8 mouse cellular contexts compared by ENCODE assay signal in genomic region chr13:13968629-13969111, GRCm38 (mm10). TPM values are rescaled to one million over a fixed set of nuclear protein-coding genes. Genes with fewer than 3 reads are reported as not detected.
A peak's percentile ranks its signal among the peaks of the same experiment; 100 is the strongest.
DNase-seq lines count a peak whose midpoint lies in the region; ATAC-seq and TF ChIP-seq lines count a peak whose summit lies in the region.

No protein-coding gene starts in this region.

- TF ChIP-seq CTCF in CH12.LX (conservative IDR thresholded peaks at IDR 0.05 in 1 of 2, IDR thresholded peaks at IDR 0.05 in 1 of 2; ENCODE audit: low read depth in 2 of 2, low read length in 2 of 2) = no peak

- peak; percentile 93 for ATAC-seq in erythroid progenitor cell, adult 5-6 weeks (replicated peaks; ENCODE audit: low FRiP score, poor library complexity, severe bottlenecking)
- ATAC-seq in kidney, embryonic 16.5 days (ENCODE audit: low FRiP score, low TSS enrichment) = no peak

- H3K36me3 ChIP-seq in CH12.LX (replicated peaks in 1 of 2; ENCODE audit: control insufficient read depth in 1 of 2, insufficient read depth in 1 of 2, low read length in 1 of 2) = peaks cover 14 to 43% of the 10 kb centered on the region in 2 experiments
- 0 out of 2 replicates have a peak, but pooled peaks cover 3% of the 10 kb centered on the region for H3K36me3 ChIP-seq in kidney, embryonic 16.5 days (ENCODE audit: insufficient read depth, low read length)

- H3K4me3 ChIP-seq in CH12.LX (replicated peaks in 1 of 3; ENCODE audit: low read depth in 2 of 3, low read length in 2 of 3, poor library complexity in 1 of 3) = no peak overlapping the region
- no peak overlapping the region for H3K4me3 ChIP-seq in kidney, embryonic 16.5 days (ENCODE audit: low read length)

- dilution Hi-C loops in CH12.LX (cut with MboI; ENCODE audit: extremely low pct_ligation_motif_present, extremely low pct_unique_long_range_greater_than_20kb, low sequenced_read_pairs) = no loop called here

- WGBS in kidney, embryonic 16.5 days = 86% methylated on average over 4 of the region's 4 CpGs

- peak overlapping the region; percentile 36 for H3K9ac ChIP-seq in CH12.LX (ENCODE audit: insufficient read depth, low read depth)
- no peak overlapping the region for H3K9ac ChIP-seq in kidney, embryonic 16.5 days (replicated peaks; ENCODE audit: low read length)

- 0 out of 2 replicates have a peak, but pooled peaks cover 9% of the 10 kb centered on the region for H3K79me2 ChIP-seq in CH12.LX (replicated peaks; ENCODE audit: control insufficient read depth, extremely low read depth, insufficient read depth, poor library complexity, severe bottlenecking)

- H3K27me3 ChIP-seq in CH12.LX (replicated peaks) = no peaks in the 10 kb centered on the region
- H3K27me3 ChIP-seq in kidney, embryonic 16.5 days (ENCODE audit: insufficient read depth, low read length) = no peaks in the 10 kb centered on the region

- H3K27ac ChIP-seq in CH12.LX (ENCODE audit: insufficient read depth, low read depth) = peak overlapping the region; percentile 75
- no peak overlapping the region for H3K27ac ChIP-seq in kidney, embryonic 16.5 days (ENCODE audit: low read length)

- no peak for TF ChIP-seq RAD21 in CH12.LX (IDR thresholded peaks at IDR 0.05; ENCODE audit: low read depth, low read length)

- in situ Hi-C loops in CH12.LX (cut with MboI; ENCODE audit: low pct_ligation_motif_present, low pct_unique_long_range_greater_than_20kb, low sequenced_read_pairs) = no loop called here

- TF ChIP-seq POLR2A in CH12.LX (IDR thresholded peaks at IDR 0.05; ENCODE audit: low read depth, low read length) = peak; percentile 39; the same call in 1 of the 2 replicates

- H3K9me3 ChIP-seq in CH12.LX (replicated peaks; ENCODE audit: low read length) = no peaks in the 10 kb centered on the region
- H3K9me3 ChIP-seq in kidney, embryonic 16.5 days (ENCODE audit: low read length) = no peaks in the 10 kb centered on the region

- H3K4me2 ChIP-seq in CH12.LX (ENCODE audit: insufficient read depth, low read depth, poor library complexity, severe bottlenecking) = 0 out of 2 replicates have a peak overlapping the region, but pooled peaks have one; percentile 7
- no peak overlapping the region for H3K4me2 ChIP-seq in kidney, embryonic 16.5 days (replicated peaks; ENCODE audit: low read depth, low read length)

- H3K4me1 ChIP-seq in CH12.LX (ENCODE audit: control insufficient read depth in 1 of 2, insufficient read depth in 2 of 2) = peaks cover 9 to 35% of the 10 kb centered on the region in 2 experiments
- H3K4me1 ChIP-seq in kidney, embryonic 16.5 days (ENCODE audit: insufficient read depth, low read length) = peaks cover 5% of the 10 kb centered on the region; the same call in 1 of the 2 replicates

- TF ChIP-seq EP300 in CH12.LX (IDR thresholded peaks at IDR 0.05; ENCODE audit: low read length) = peak; percentile 77

- DNase-seq in 3T3-L1 (ENCODE audit: low read depth, low spot score) (peak; percentile 90), CH12.LX (ENCODE audit: extremely low read depth) (peak; percentile 74)
- DNase-seq in lung, adult 18-20 months = peak; percentile 56 to 81
- DNase-seq in cerebellum, adult 9-10 months = no peak
- DNase-seq in cerebellum, postnatal 14 days = no peak
- no peak for DNase-seq in B cell, adult 2 months

TF ChIP-seq in CH12.LX, 34 proteins besides CTCF, POLR2A, EP300 and RAD21:
- TF ChIP-seq SIN3A (IDR thresholded peaks at IDR 0.05; ENCODE audit: low read length) = no peak; the same call in 1 of the 2 replicates
- no peak for TF ChIP-seq NELFE (IDR thresholded peaks at IDR 0.05; ENCODE audit: low read depth, low read length)
- TF ChIP-seq USF2 (conservative IDR thresholded peaks at IDR 0.05; ENCODE audit: low read depth, low read length) = no peak
- peak; percentile 65 for TF ChIP-seq BHLHE40 (IDR thresholded peaks at IDR 0.05; ENCODE audit: low read depth, low read length)
- TF ChIP-seq ZC3H11A (IDR thresholded peaks at IDR 0.05; ENCODE audit: low read depth, low read length) = no peak
- TF ChIP-seq JUND (conservative IDR thresholded peaks at IDR 0.05; ENCODE audit: low read depth, low read length) = peak; percentile 60
- TF ChIP-seq GABPA (IDR thresholded peaks at IDR 0.05; ENCODE audit: insufficient replicate concordance, low read depth, low read length) = no peak
- no peak for TF ChIP-seq CHD2 (IDR thresholded peaks at IDR 0.05; ENCODE audit: low read length)
- TF ChIP-seq ETS1 (conservative IDR thresholded peaks at IDR 0.05; ENCODE audit: low read depth, low read length) = no peak; the same call in 1 of the 2 replicates
- TF ChIP-seq SMC3 (IDR thresholded peaks at IDR 0.05; ENCODE audit: low read depth, low read length) = no peak
- peak; percentile 84; the same call in 1 of the 2 replicates for TF ChIP-seq MAFK (IDR thresholded peaks at IDR 0.05; ENCODE audit: insufficient replicate concordance, low read length)
- no peak for TF ChIP-seq POLR2AphosphoS2 (IDR thresholded peaks at IDR 0.05; ENCODE audit: low read depth, low read length)
- peak; percentile 87 for TF ChIP-seq ZNF384 (IDR thresholded peaks at IDR 0.05; ENCODE audit: low read depth, low read length)
- TF ChIP-seq RCOR1 (conservative IDR thresholded peaks at IDR 0.05; ENCODE audit: low read depth, low read length) = no peak
- TF ChIP-seq KAT2A (IDR thresholded peaks at IDR 0.05; ENCODE audit: insufficient replicate concordance, low read length) = no peak
- TF ChIP-seq MXI1 (IDR thresholded peaks at IDR 0.05; ENCODE audit: low read depth, low read length) = 0 out of 2 replicates have a peak, but pooled peaks have one; percentile 48
- no peak for TF ChIP-seq UBTF (IDR thresholded peaks at IDR 0.05; ENCODE audit: low read depth, low read length)
- TF ChIP-seq USF1 (IDR thresholded peaks at IDR 0.05; ENCODE audit: low read depth, low read length) = no peak
- TF ChIP-seq PAX5 (IDR thresholded peaks at IDR 0.05; ENCODE audit: low read length) = no peak
- TF ChIP-seq HCFC1 (IDR thresholded peaks at IDR 0.05; ENCODE audit: low read depth, low read length) = no peak
- TF ChIP-seq ZKSCAN1 (IDR thresholded peaks at IDR 0.05; ENCODE audit: borderline replicate concordance, low read depth, low read length) = no peak
- TF ChIP-seq TBP (conservative IDR thresholded peaks at IDR 0.05; ENCODE audit: low read depth, low read length) = no peak
- TF ChIP-seq MAX (IDR thresholded peaks at IDR 0.05; ENCODE audit: low read length) = 0 out of 2 replicates have a peak, but pooled peaks have one; percentile 68
- TF ChIP-seq CHD1 (IDR thresholded peaks at IDR 0.05; ENCODE audit: low read depth, low read length) = peak; percentile 88
- TF ChIP-seq JUN (IDR thresholded peaks at IDR 0.05; ENCODE audit: insufficient read depth, low read depth, low read length) = peak; percentile 30
- TF ChIP-seq TCF12 (IDR thresholded peaks at IDR 0.05; ENCODE audit: low read depth, low read length) = peak; percentile 64; the same call in 1 of the 2 replicates
- TF ChIP-seq E2F4 (IDR thresholded peaks at IDR 0.05; ENCODE audit: insufficient replicate concordance, low read depth, low read length) = no peak
- TF ChIP-seq IRF4 (IDR thresholded peaks at IDR 0.05; ENCODE audit: low read depth, low read length) = peak; percentile 46
- TF ChIP-seq MEF2A (IDR thresholded peaks at IDR 0.05; ENCODE audit: borderline replicate concordance, low read depth, low read length) = no peak
- TF ChIP-seq ZMIZ1 (IDR thresholded peaks at IDR 0.05; ENCODE audit: low read depth, low read length) = no peak; the same call in 1 of the 2 replicates
- TF ChIP-seq ELF1 (IDR thresholded peaks at IDR 0.05; ENCODE audit: low read depth, low read length) = no peak
- TF ChIP-seq MAZ (IDR thresholded peaks at IDR 0.05; ENCODE audit: low read depth, low read length) = no peak
- peak; percentile 92 for TF ChIP-seq MYC (IDR thresholded peaks at IDR 0.05; ENCODE audit: low read depth, low read length)
- TF ChIP-seq NRF1 (IDR thresholded peaks at IDR 0.05; ENCODE audit: low read depth, low read length) = no peak

RNA-seq across cellular contexts. Expression of gene B3galnt2, which starts 14.4 kb away (rescaled TPM):
- 49.3 and 52.3 TPM in 2 replicates for total RNA-seq in CH12.LX (2012; rRNA removed)
- total RNA-seq in CH12.LX (2014; rRNA removed) = 48.3 and 56.3 TPM in 2 replicates
- 34.1 and 36.3 TPM in 2 replicates for polyA plus RNA-seq in CH12.LX (2012; ENCODE audit: insufficient read length, low read depth)
- 26.7 and 33.5 TPM in 2 replicates for total RNA-seq in erythroid progenitor cell, adult 5-6 weeks (2015; ENCODE audit: low replicate concordance)
- total RNA-seq in erythroid progenitor cell, adult 5-6 weeks (2017; ENCODE audit: low replicate concordance) = 20.5 and 31.7 TPM in 2 replicates
- polyA plus RNA-seq in kidney, embryonic 16.5 days (2015; fragmentation: Nextera tagmentation; extraction: Ambion mirVana) = 39.8 and 46.3 TPM in 2 replicates

Comparison
In these comparisons a context has a peak if more than half of its experiments do, and no peak if none do; other contexts are left out.
1. DNase-seq: peak in 3T3-L1 (single experiment), CH12.LX (single experiment) and lung, adult 18-20 months (2 of 2); none in cerebellum, adult 9-10 months (single experiment), cerebellum, postnatal 14 days (0 of 2) and B cell, adult 2 months (0 of 2).